Mouse (Mus musculus) liver, postnatal 0 days (tissue): Measurements from ENCODE around the gene Bmpr1a. TPM values are rescaled to one million over a fixed set of nuclear protein-coding genes. Genes with fewer than 3 reads are reported as not detected.

Experiments
- ATAC-seq: fragments of 200-750 bp; cut with Nextera tagmentation; 2 replicates; pipeline ENCODE4 v1.8.0; 2017; ENCODE audit warnings: mild to moderate bottlenecking, moderate library complexity
- DNase-seq: peaks from one replicate; pipeline ENCODE4 v3.0.0-alpha.2; 2016
- H3K27ac ChIP-seq: fragments of 300-500 bp; sonication (generic); 2 replicates; pipeline ENCODE4 v1.5.1; 2014; ENCODE audit warnings: antibody characterized with exemption, moderate library complexity, mild to moderate bottlenecking, low read depth
- H3K27me3 ChIP-seq: fragments of 300-500 bp; sonication (generic); 2 replicates; pipeline ENCODE4 v1.6.1; 2014; ENCODE audit warnings: low read length, control low read depth, mixed read lengths; ENCODE audit not compliant: insufficient read depth
- H3K36me3 ChIP-seq: fragments of 300-500 bp; sonication (generic); replicated peaks from 2 replicates; pipeline ENCODE4 v1.6.1; 2014; ENCODE audit warnings: mild to moderate bottlenecking, control low read depth, low read length, moderate library complexity, mixed read lengths; ENCODE audit not compliant: insufficient read depth
- H3K4me1 ChIP-seq: fragments of 300-500 bp; sonication (generic); 2 replicates; pipeline ENCODE4 v1.6.1; 2014; ENCODE audit warnings: antibody characterized with exemption, mild to moderate bottlenecking, control low read depth; ENCODE audit not compliant: insufficient read depth
- H3K4me2 ChIP-seq: fragments of 300-500 bp; sonication (generic); 2 replicates; pipeline ENCODE4 v1.6.1; 2014; ENCODE audit warnings: low read depth, mild to moderate bottlenecking, low read length, moderate library complexity, mixed read lengths
- H3K4me3 ChIP-seq: fragments of 300-500 bp; sonication (generic); 2 replicates; pipeline ENCODE4 v1.5.1; 2014; ENCODE audit warnings: low read depth, low read length
- H3K9ac ChIP-seq: fragments of 300-500 bp; sonication (generic); replicated peaks from 2 replicates; pipeline ENCODE4 v1.6.1; 2014; ENCODE audit warnings: mild to moderate bottlenecking, moderate library complexity
- H3K9me3 ChIP-seq: fragments of 300-500 bp; sonication (generic); 2 replicates; pipeline ENCODE4 v1.6.1; 2016; ENCODE audit warnings: mild to moderate bottlenecking, control low read depth, low read length, mixed read lengths
- CTCF ChIP-seq: sonication (generic); IDR thresholded peaks from 2 replicates; pipeline ENCODE4 v1.5.1; 2016; ENCODE audit warnings: antibody characterized with exemption, low read depth
- EP300 ChIP-seq: IDR thresholded peaks from 2 replicates; pipeline ENCODE4 v1.6.1; 2016; ENCODE audit warnings: antibody characterized with exemption, low read depth, mild to moderate bottlenecking
- WGBS: fragments of 180-500 bp; shearing (Covaris S2); extraction: QIAGEN DNeasy Blood & Tissue Kit; methylation state at CpG from one replicate; pipeline ENCODE4 v1.1.7; 2014; ENCODE audit not compliant: insufficient replicate concordance; 5-methylcytosine and 5-hydroxymethylcytosine counted together
- polyA plus RNA-seq: library from polyadenylated mRNA; unstranded; fragments of >200 nt; fragmentation: Nextera tagmentation; extraction: Ambion mirVana; gene quantifications from 2 replicates; pipeline ENCODE4 v1.2.1, GENCODE M21; 2015

Gene Bmpr1a
- polyA plus RNA-seq, 1 experiment from 2014 or later, result 5.0 TPM

GRCm38 (mm10) chr14:34502475-34503324 lies 441 bp downstream of the Bmpr1a start:
- WGBS, result 3% methylated on average over 49 of the region's 115 CpGs
- H3K9ac ChIP-seq, result peak overlapping the region; percentile 83
- peak overlapping the region; percentile 95 for H3K27ac ChIP-seq
- peak overlapping the region; percentile 74 for H3K4me3 ChIP-seq
- DNase-seq (peak; percentile 86), ATAC-seq (peak; percentile 91)
- peaks cover 35% of the 10 kb centered on the region for H3K27me3 ChIP-seq
- TF ChIP-seq EP300 (no peak), CTCF (no peak)
- peak overlapping the region; percentile 81 for H3K4me2 ChIP-seq
- H3K4me1 ChIP-seq, result peaks cover 8% of the 10 kb centered on the region; the same call in 1 of the 2 replicates
- H3K9me3 ChIP-seq, result no peaks in the 10 kb centered on the region
- H3K36me3 ChIP-seq, result no peaks in the 10 kb centered on the region

- Histone ChIP-seq H3K27me3 (peaks cover 35% of the 10 kb centered on the region), H3K9ac (peak overlapping the region; percentile 83), H3K4me2 (peak overlapping the region; percentile 81), H3K36me3 (no peaks in the 10 kb centered on the region), H3K27ac (peak overlapping the region; percentile 95), H3K4me3 (peak overlapping the region; percentile 74), H3K9me3 (no peaks in the 10 kb centered on the region), H3K4me1 (peaks cover 11% of the 10 kb centered on the region)
- TF ChIP-seq CTCF (no peak), EP300 (no peak)
- peak; percentile 37 for ATAC-seq
- peak; percentile 40 for DNase-seq
- WGBS, result under 1% methylated on average over 66 of the region's 77 CpGs
These were observed 1.2 kb downstream of the Bmpr1a start for GRCm38 (mm10) chr14:34501804-34502474.

GRCm38 (mm10) chr14:34501447-34501803 lies 1.7 kb downstream of the Bmpr1a start:
- under 1% methylated on average over 16 of the region's 16 CpGs for WGBS
- peak overlapping the region; percentile 83 for H3K9ac ChIP-seq
- no peaks in the 10 kb centered on the region for H3K36me3 ChIP-seq
- DNase-seq (no peak), ATAC-seq (no peak)
- H3K27me3 ChIP-seq, result peaks cover 35% of the 10 kb centered on the region
- no peak for TF ChIP-seq EP300
- no peak for TF ChIP-seq CTCF
- H3K4me2 ChIP-seq, result peak overlapping the region; percentile 81
- H3K4me3 ChIP-seq, result peak overlapping the region; percentile 74
- H3K9me3 ChIP-seq, result no peaks in the 10 kb centered on the region
- H3K27ac ChIP-seq, result peak overlapping the region; percentile 95
- H3K4me1 ChIP-seq, result peaks cover 11% of the 10 kb centered on the region

- ATAC-seq, result no peak
These were observed 2.8 kb downstream of the Bmpr1a start for GRCm38 (mm10) chr14:34500309-34500708.

DNA sequence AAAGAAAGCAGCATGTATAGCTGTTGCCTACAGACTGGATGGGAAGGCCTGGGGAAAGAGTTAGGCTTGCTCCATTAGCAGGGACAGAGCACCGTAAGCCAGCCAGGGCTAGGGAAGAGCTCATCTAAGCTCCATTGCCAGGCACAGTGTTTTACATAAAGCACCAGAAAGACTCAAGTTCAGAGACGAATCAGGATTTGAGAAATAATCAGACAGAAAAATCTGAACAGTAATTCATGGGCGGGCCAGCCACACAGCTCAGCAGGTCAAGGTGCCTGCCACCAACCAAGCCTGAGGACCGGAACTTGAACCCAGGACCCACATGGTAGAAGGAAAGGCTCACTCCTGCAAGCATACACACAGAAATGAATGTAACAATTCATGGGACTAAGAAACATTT lies 3.5 kb downstream of the Bmpr1a start:
- WGBS, result 67% methylated on average over 4 of the region's 4 CpGs

More at GRCm38 (mm10) chr14:34500309-34500708, 2.8 kb downstream of the Bmpr1a start:
- 27% methylated on average over 4 of the region's 4 CpGs for WGBS
- Histone ChIP-seq H3K9me3 (no peaks in the 10 kb centered on the region), H3K4me3 (no peak overlapping the region), H3K4me1 (peaks cover 11% of the 10 kb centered on the region), H3K36me3 (no peaks in the 10 kb centered on the region), H3K27ac (no peak overlapping the region), H3K27me3 (peaks cover 32% of the 10 kb centered on the region), H3K4me2 (no peak overlapping the region), H3K9ac (no peak overlapping the region)
- no peak for DNase-seq
- no peak for TF ChIP-seq CTCF
- TF ChIP-seq EP300, result no peak

DNA sequence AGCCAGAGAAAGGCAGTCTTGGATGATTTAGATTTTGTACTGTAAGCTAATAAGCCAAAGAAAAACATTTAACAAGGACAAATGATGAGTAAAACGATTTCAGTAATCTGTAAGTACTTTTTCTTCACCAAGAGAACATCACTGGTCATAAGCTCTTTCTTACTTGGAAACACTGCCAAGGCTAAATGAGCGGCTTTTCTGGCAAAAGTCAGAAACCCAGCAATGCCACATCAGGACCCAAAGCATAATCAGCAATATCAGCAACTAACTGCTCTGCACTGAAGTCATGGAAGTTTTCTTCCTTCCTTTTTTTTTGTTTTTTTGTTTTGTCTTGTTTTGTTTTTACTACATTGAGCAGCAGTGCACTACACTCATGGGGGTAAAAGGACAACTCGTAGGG lies 5.8 kb downstream of the Bmpr1a start:
- DNase-seq (no peak), ATAC-seq (no peak)
- TF ChIP-seq CTCF (no peak), EP300 (no peak)
- Histone ChIP-seq H3K27me3 (peaks cover 14% of the 10 kb centered on the region), H3K4me2 (no peak overlapping the region), H3K4me1 (peaks cover 9% of the 10 kb centered on the region), H3K9me3 (no peaks in the 10 kb centered on the region), H3K9ac (no peak overlapping the region), H3K27ac (no peak overlapping the region), H3K36me3 (no peaks in the 10 kb centered on the region), H3K4me3 (no peak overlapping the region)
- WGBS, result 61% methylated on average over 3 of the region's 3 CpGs

More for the DNA sequence above, 3.5 kb downstream of the Bmpr1a start:
- no peaks in the 10 kb centered on the region for H3K9me3 ChIP-seq
- ATAC-seq (no peak), DNase-seq (no peak)
- H3K4me2 ChIP-seq, result no peak overlapping the region
- TF ChIP-seq EP300 (no peak), CTCF (no peak)
- H3K27ac ChIP-seq, result no peak overlapping the region
- peaks cover 32% of the 10 kb centered on the region for H3K27me3 ChIP-seq
- H3K9ac ChIP-seq, result no peak overlapping the region
- no peak overlapping the region for H3K4me3 ChIP-seq
- peaks cover 11% of the 10 kb centered on the region for H3K4me1 ChIP-seq
- H3K36me3 ChIP-seq, result no peaks in the 10 kb centered on the region
